Mouse (Mus musculus) CH12.LX (cell line): ENCODE results near the gene Prkn. TPM values are rescaled to one million over a fixed set of nuclear protein-coding genes. Genes with fewer than 3 reads are reported as not detected.

ENCODE experiments used
- DNase-seq: peaks from one replicate; pipeline ENCODE4 v3.0.0-alpha.2; 2013; ENCODE audit errors: extremely low read depth
- H3K27ac ChIP-seq: 2 replicates; pipeline ENCODE4 v1.5.1; 2012; ENCODE audit warnings: low read depth, mild to moderate bottlenecking, control low read depth, moderate library complexity; ENCODE audit not compliant: insufficient read depth
- H3K27me3 ChIP-seq: replicated peaks from 2 replicates; pipeline ENCODE3; 2012; ENCODE audit warnings: inconsistent platforms
- H3K36me3 ChIP-seq, 2 experiments: replicated peaks in 1 of 2; 2 replicates each; pipeline versions ENCODE3 to v1.6.1; 2012; ENCODE audit warnings: inconsistent platforms in 1 of 2, low read length in 1 of 2, mild to moderate bottlenecking in 1 of 2, mixed read lengths in 1 of 2, moderate library complexity in 1 of 2; ENCODE audit not compliant: control insufficient read depth in 1 of 2, insufficient read depth in 1 of 2
- H3K4me1 ChIP-seq, 2 experiments: 2 replicates each; pipeline ENCODE4 v1.6.1; 2012; ENCODE audit warnings: inconsistent platforms in 1 of 2, moderate library complexity in 1 of 2; ENCODE audit not compliant: insufficient read depth in 2 of 2, control insufficient read depth in 1 of 2
- H3K4me2 ChIP-seq: 2 replicates; pipeline ENCODE4 v1.6.1; 2012; ENCODE audit warnings: low read depth, mild to moderate bottlenecking, control low read depth; ENCODE audit not compliant: poor library complexity, insufficient read depth, severe bottlenecking
- H3K4me3 ChIP-seq, 3 experiments: fragments of 150-350 bp in 1 of 3; sonication (generic) in 1 of 3; replicated peaks in 1 of 3; 2 replicates each; pipeline versions ENCODE3 to v1.5.1; 2011 to 2012; ENCODE audit warnings: low read depth in 2 of 3, low read length in 2 of 3, mild to moderate bottlenecking in 2 of 3, moderate library complexity in 2 of 3, control low read depth in 1 of 3, improper control_type of control experiment in 1 of 3, inconsistent platforms in 1 of 3, mixed read lengths in 1 of 3; ENCODE audit not compliant: poor library complexity in 1 of 3
- H3K79me2 ChIP-seq: replicated peaks from 2 replicates; pipeline ENCODE4 v1.6.1; 2012; ENCODE audit warnings: mild to moderate bottlenecking, moderate library complexity; ENCODE audit not compliant: control insufficient read depth, poor library complexity, insufficient read depth, severe bottlenecking; ENCODE audit errors: extremely low read depth
- H3K9ac ChIP-seq: 2 replicates; pipeline ENCODE4 v1.6.1; 2012; ENCODE audit warnings: low read depth, mild to moderate bottlenecking, control low read depth, moderate library complexity; ENCODE audit not compliant: insufficient read depth
- H3K9me3 ChIP-seq: replicated peaks from 2 replicates; pipeline ENCODE3; 2012; ENCODE audit warnings: low read length, inconsistent platforms, mixed read lengths
- CTCF ChIP-seq, 2 experiments: IDR thresholded peaks in 1 of 2; conservative IDR thresholded peaks in 1 of 2; 2 replicates each; pipeline ENCODE4 v1.5.1; 2011 to 2012; ENCODE audit warnings: low read depth in 2 of 2, low read length in 2 of 2, improper control_type of control experiment in 1 of 2, inconsistent platforms in 1 of 2, mild to moderate bottlenecking in 1 of 2, moderate library complexity in 1 of 2
- ELF1 ChIP-seq: IDR thresholded peaks from 2 replicates; pipeline ENCODE4 v1.6.1; 2014; ENCODE audit warnings: low read depth, mild to moderate bottlenecking, inconsistent platforms, low read length, improper control_type of control experiment
- ETS1 ChIP-seq: conservative IDR thresholded peaks from 2 replicates; pipeline ENCODE4 v1.6.1; 2012; ENCODE audit warnings: low read depth, mild to moderate bottlenecking, inconsistent platforms, low read length, improper control_type of control experiment, moderate library complexity
- GABPA ChIP-seq: IDR thresholded peaks from 2 replicates; pipeline ENCODE4 v1.6.1; 2012; ENCODE audit warnings: low read depth, low read length, improper control_type of control experiment, inconsistent platforms; ENCODE audit not compliant: insufficient replicate concordance
- IRF4 ChIP-seq: IDR thresholded peaks from 2 replicates; pipeline ENCODE4 v1.6.1; 2014; ENCODE audit warnings: low read depth, mild to moderate bottlenecking, inconsistent platforms, low read length, improper control_type of control experiment
- KAT2A ChIP-seq: IDR thresholded peaks from 2 replicates; pipeline ENCODE4 v1.6.1; 2012; ENCODE audit warnings: low read length, improper control_type of control experiment, inconsistent platforms; ENCODE audit not compliant: insufficient replicate concordance
- MAFK ChIP-seq: IDR thresholded peaks from 2 replicates; pipeline ENCODE4 v1.6.1; 2011; ENCODE audit warnings: low read length, improper control_type of control experiment; ENCODE audit not compliant: insufficient replicate concordance
- MAX ChIP-seq: IDR thresholded peaks from 2 replicates; pipeline ENCODE4 v1.6.1; 2011; ENCODE audit warnings: low read length, improper control_type of control experiment
- MEF2A ChIP-seq: IDR thresholded peaks from 2 replicates; pipeline ENCODE4 v1.6.1; 2014; ENCODE audit warnings: low read depth, mild to moderate bottlenecking, inconsistent platforms, low read length, improper control_type of control experiment, borderline replicate concordance
- MXI1 ChIP-seq: IDR thresholded peaks from 2 replicates; pipeline ENCODE4 v1.6.1; 2011; ENCODE audit warnings: mild to moderate bottlenecking, low read depth, low read length, improper control_type of control experiment
- MYC ChIP-seq: IDR thresholded peaks from 2 replicates; pipeline ENCODE4 v1.6.1; 2011; ENCODE audit warnings: low read depth, mild to moderate bottlenecking, improper control_type of control experiment, low read length
- NELFE ChIP-seq: IDR thresholded peaks from 2 replicates; pipeline ENCODE4 v1.6.1; 2011; ENCODE audit warnings: low read depth, low read length, improper control_type of control experiment
- NRF1 ChIP-seq: IDR thresholded peaks from 2 replicates; pipeline ENCODE4 v1.6.1; 2014; ENCODE audit warnings: low read depth, mild to moderate bottlenecking, inconsistent platforms, low read length, improper control_type of control experiment, moderate library complexity
- RAD21 ChIP-seq: IDR thresholded peaks from 2 replicates; pipeline ENCODE4 v1.6.1; 2011; ENCODE audit warnings: low read depth, mild to moderate bottlenecking, low read length, improper control_type of control experiment, moderate library complexity
- SIN3A ChIP-seq: IDR thresholded peaks from 2 replicates; pipeline ENCODE4 v1.6.1; 2012; ENCODE audit warnings: low read length, improper control_type of control experiment, inconsistent platforms
- TBP ChIP-seq: conservative IDR thresholded peaks from 2 replicates; pipeline ENCODE4 v1.6.1; 2011; ENCODE audit warnings: low read depth, low read length, improper control_type of control experiment
- UBTF ChIP-seq: IDR thresholded peaks from 2 replicates; pipeline ENCODE4 v1.6.1; 2012; ENCODE audit warnings: low read depth, mild to moderate bottlenecking, inconsistent platforms, low read length, improper control_type of control experiment, moderate library complexity
- USF1 ChIP-seq: IDR thresholded peaks from 2 replicates; pipeline ENCODE4 v1.6.1; 2014; ENCODE audit warnings: low read depth, mild to moderate bottlenecking, inconsistent platforms, low read length, improper control_type of control experiment
- ZKSCAN1 ChIP-seq: IDR thresholded peaks from 2 replicates; pipeline ENCODE4 v1.6.1; 2012; ENCODE audit warnings: low read depth, inconsistent platforms, low read length, improper control_type of control experiment, borderline replicate concordance
- ZMIZ1 ChIP-seq: IDR thresholded peaks from 2 replicates; pipeline ENCODE4 v1.6.1; 2012; ENCODE audit warnings: low read depth, mild to moderate bottlenecking, inconsistent platforms, low read length, improper control_type of control experiment
- ZNF384 ChIP-seq: IDR thresholded peaks from 2 replicates; pipeline ENCODE4 v1.6.1; 2012; ENCODE audit warnings: low read depth, low read length, improper control_type of control experiment, inconsistent platforms
- dilution Hi-C: fragments of 300-500 bp; cut with MboI; formaldehyde crosslinking; loops from 2 replicates; pipeline ENCODE4 v1.14.3; 2020; ENCODE audit warnings: low sequenced_read_pairs; ENCODE audit not compliant: extremely low pct_unique_long_range_greater_than_20kb, extremely low pct_ligation_motif_present
- in situ Hi-C: fragments of 300-500 bp; cut with MboI; formaldehyde crosslinking; loops from 3 replicates; pipeline ENCODE4 v1.14.3; 2019; ENCODE audit warnings: low sequenced_read_pairs, low pct_ligation_motif_present, low pct_unique_long_range_greater_than_20kb, mixed read lengths
- polyA plus RNA-seq: library from polyadenylated mRNA; unstranded; fragments of >175 nt; gene quantifications from 2 replicates; pipeline ENCODE4 v1.2.1, GENCODE M21; 2012; ENCODE audit warnings: low read depth; ENCODE audit not compliant: insufficient read length
- total RNA-seq, 2 experiments: library from RNA; depleted of rRNA; stranded (reverse); fragments of 300-350 nt in 1 of 2; fragments of >200 nt in 1 of 2; gene quantifications; 2 replicates each; pipeline ENCODE4 v1.2.3; 2012 to 2014

The Prkn gene
- total and polyA plus RNA-seq, 3 experiments: 0.08 TPM; not detected in 2

- H3K4me3 ChIP-seq: no peak overlapping the region
- no peak overlapping the region for H3K27ac ChIP-seq
- no peak for DNase-seq
- in situ Hi-C loops (no loop called here), dilution Hi-C loops (no loop called here)
- no peaks in the 10 kb centered on the region for H3K9me3 ChIP-seq
- peaks cover 5 to 14% of the 10 kb centered on the region in 2 experiments; a peak in 2 of 4 replicates for H3K4me1 ChIP-seq
- H3K27me3 ChIP-seq: peaks cover 2% of the 10 kb centered on the region
- no peaks in the 10 kb centered on the region for H3K79me2 ChIP-seq
- TF ChIP-seq MEF2A (no peak), MAFK (no peak), MYC (no peak), ZKSCAN1 (no peak), ZNF384 (no peak), TBP (no peak), USF1 (no peak), NELFE (no peak), SIN3A (no peak), MAX (no peak), UBTF (no peak), NRF1 (no peak), KAT2A (no peak)
- no peaks in the 10 kb centered on the region for H3K36me3 ChIP-seq
- H3K9ac ChIP-seq: no peak overlapping the region
- no peak overlapping the region for H3K4me2 ChIP-seq
Observed at GRCm38 (mm10) chr17:11736531-11736930, 896.3 kb downstream of the Prkn start.

- Histone ChIP-seq H3K27me3 (peaks cover 2% of the 10 kb centered on the region), H3K9me3 (no peaks in the 10 kb centered on the region), H3K27ac (no peak overlapping the region), H3K9ac (no peak overlapping the region), H3K36me3 (no peaks in the 10 kb centered on the region), H3K4me2 (no peak overlapping the region), H3K79me2 (no peaks in the 10 kb centered on the region), H3K4me1 (peaks cover 5 to 14% of the 10 kb centered on the region in 2 experiments; a peak in 2 of 4 replicates), H3K4me3 (no peak overlapping the region)
- dilution Hi-C loops: no loop called here
- DNase-seq: no peak
- in situ Hi-C loops: no loop called here
- no peak for TF ChIP-seq RAD21
- TF ChIP-seq UBTF: no peak
- TF ChIP-seq ZNF384: no peak
- TF ChIP-seq CTCF (conservative IDR thresholded peaks at IDR 0.05 in 1 of 2, IDR thresholded peaks at IDR 0.05 in 1 of 2; ENCODE audit: low read depth in 2 of 2, low read length in 2 of 2): no peak
- no peak for TF ChIP-seq SIN3A
- TF ChIP-seq IRF4: no peak
- no peak for TF ChIP-seq ETS1
- TF ChIP-seq ELF1: no peak
- TF ChIP-seq MXI1: no peak
- TF ChIP-seq GABPA: no peak
- TF ChIP-seq NELFE: no peak
- TF ChIP-seq KAT2A: no peak
- no peak for TF ChIP-seq ZMIZ1
- TF ChIP-seq, all 38 proteins: peak for 0
Observed at GRCm38 (mm10) chr17:11737905-11738304, 897.7 kb downstream of the Prkn start.
